Comparison of ENCODE assay signal across 12 mouse cellular contexts in the genomic region with DNA sequence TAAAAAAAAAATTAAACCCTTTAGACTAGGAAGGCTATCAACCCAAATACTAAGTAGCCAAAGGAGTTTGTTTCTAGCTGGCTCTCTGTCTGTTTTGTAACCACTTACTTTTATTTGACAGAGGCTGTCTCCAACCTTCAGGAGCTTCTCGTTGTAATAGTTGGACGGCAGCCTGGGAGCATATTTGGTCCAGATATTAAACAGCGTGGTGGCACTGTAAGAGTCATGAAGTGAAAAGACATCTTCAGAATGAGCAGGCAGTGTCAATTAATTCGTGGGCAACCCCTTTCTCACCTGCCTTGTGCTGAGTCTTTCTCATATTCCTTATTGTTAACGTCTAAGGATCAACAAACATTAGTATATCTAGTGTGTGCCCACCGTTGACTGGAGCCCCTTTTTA. TPM values are rescaled to one million over a fixed set of nuclear protein-coding genes. Genes with fewer than 3 reads are reported as not detected.
DNase-seq lines count a peak whose midpoint lies in the region; ATAC-seq and TF ChIP-seq lines count a peak whose summit lies in the region.
"Had no signal": no experiment of that assay in that cellular context is flagged by ENCODE, and none has a peak within 500 bp of the region (broad histone marks: within the 10 kb centered on the region; RNA-seq: fewer than 3 reads in every experiment).

No protein-coding gene starts in this region.

- TF ChIP-seq POLR2A in small intestine, adult 2 months (IDR thresholded peaks at IDR 0.05; ENCODE audit: low read depth, low read length) = no peak

- no peak overlapping the region for H3K4me2 ChIP-seq in heart, embryonic 15.5 days
- H3K4me2 ChIP-seq in lung, postnatal 0 days (replicated peaks; ENCODE audit: low read depth, low read length) = no peak overlapping the region
- H3K4me2 ChIP-seq: embryonic facial prominence, embryonic 13.5 days had no signal

- TF ChIP-seq EP300 in lung, postnatal 0 days (IDR thresholded peaks at IDR 0.05) = no peak

- peaks cover 7% of the 10 kb centered on the region for H3K4me1 ChIP-seq in heart, embryonic 15.5 days (replicated peaks)
- H3K4me1 ChIP-seq in lung, postnatal 0 days (ENCODE audit: insufficient read depth, low read depth, low read length) = no peaks in the 10 kb centered on the region; the same call in 1 of the 2 replicates
- H3K4me1 ChIP-seq in small intestine, adult 2 months (ENCODE audit: control insufficient read depth, insufficient read depth, insufficient read length, low read length) = peaks cover 5% of the 10 kb centered on the region; the same call in 1 of the 2 replicates
- H3K4me1 ChIP-seq: embryonic facial prominence, embryonic 13.5 days had no signal

- 60% methylated on average over 6 of the region's 6 CpGs for WGBS in heart, embryonic 15.5 days
- 42% methylated on average over 6 of the region's 6 CpGs for WGBS in lung, postnatal 0 days
- 60% methylated on average over 6 of the region's 6 CpGs for WGBS in small intestine, adult 2 months

- DNase-seq in heart, adult 9 months (ENCODE audit: low spot score in 2 of 2) = no peak
- DNase-seq in lung, postnatal 0 days (ENCODE audit: low spot score) = no peak
- no peak for DNase-seq in lung, adult 18-20 months
- DNase-seq in ovary, postnatal 14 days (ENCODE audit: low spot score) = no peak
- DNase-seq: cerebellum, adult 2 months; layer of hippocampus, adult 9-11 months; left cerebral cortex, postnatal 4 days had no signal

- no peaks in the 10 kb centered on the region for H3K27me3 ChIP-seq in heart, embryonic 15.5 days
- no peaks in the 10 kb centered on the region for H3K27me3 ChIP-seq in lung, postnatal 0 days (replicated peaks; ENCODE audit: insufficient read depth, low read length)
- no peaks in the 10 kb centered on the region for H3K27me3 ChIP-seq in small intestine, adult 2 months (ENCODE audit: control insufficient read depth, insufficient read depth, low read length)
- H3K27me3 ChIP-seq: embryonic facial prominence, embryonic 13.5 days had no signal

- peak overlapping the region; percentile 59 for H3K27ac ChIP-seq in heart, embryonic 15.5 days
- peak overlapping the region; percentile 76 for H3K27ac ChIP-seq in lung, postnatal 0 days (ENCODE audit: low read length)
- peak overlapping the region; percentile 47; the same call in 1 of the 2 replicates for H3K27ac ChIP-seq in small intestine, adult 2 months (ENCODE audit: insufficient read depth, low read depth, low read length)

- H3K4me3 ChIP-seq in heart, embryonic 15.5 days = no peak overlapping the region
- no peak overlapping the region for H3K4me3 ChIP-seq in lung, postnatal 0 days (ENCODE audit: low read depth, low read length)
- H3K4me3 ChIP-seq in small intestine, adult 2 months (ENCODE audit: low read depth, low read length) = no peak overlapping the region
- H3K4me3 ChIP-seq: embryonic facial prominence, embryonic 13.5 days; myocyte had no signal

- H3K36me3 ChIP-seq in heart, embryonic 15.5 days = no peaks in the 10 kb centered on the region
- H3K36me3 ChIP-seq in lung, postnatal 0 days (ENCODE audit: insufficient read depth, low read length) = no peaks in the 10 kb centered on the region
- no peaks in the 10 kb centered on the region for H3K36me3 ChIP-seq in small intestine, adult 2 months (ENCODE audit: control insufficient read depth, insufficient read depth, low read length)
- H3K36me3 ChIP-seq: embryonic facial prominence, embryonic 13.5 days had no signal

- TF ChIP-seq CTCF in lung, postnatal 0 days (IDR thresholded peaks at IDR 0.05) = no peak
- no peak for TF ChIP-seq CTCF in small intestine, adult 2 months (IDR thresholded peaks at IDR 0.05; ENCODE audit: extremely low read depth, insufficient read length, insufficient replicate concordance, low read depth, low read length)

- no peaks in the 10 kb centered on the region for H3K9me3 ChIP-seq in heart, embryonic 15.5 days (replicated peaks)
- H3K9me3 ChIP-seq in lung, postnatal 0 days (ENCODE audit: low read length) = no peaks in the 10 kb centered on the region
- H3K9me3 ChIP-seq: embryonic facial prominence, embryonic 13.5 days had no signal

- no peak overlapping the region for H3K9ac ChIP-seq in heart, embryonic 15.5 days
- no peak overlapping the region for H3K9ac ChIP-seq in lung, postnatal 0 days (replicated peaks; ENCODE audit: low read depth)
- H3K9ac ChIP-seq: embryonic facial prominence, embryonic 13.5 days had no signal

- no peak for ATAC-seq in heart, embryonic 15.5 days (replicated peaks; ENCODE audit: insufficient number of reproducible peaks, insufficient read depth, low FRiP score, low read depth)
- no peak for ATAC-seq in lung, postnatal 0 days
- ATAC-seq in erythroblast, adult 5-6 weeks (replicated peaks; ENCODE audit: low FRiP score, poor library complexity, severe bottlenecking) = peak; percentile 31

RNA-seq across cellular contexts. Expression of a gene that starts 11.7 kb away (rescaled TPM):
- 0.19 and 0.52 TPM in 2 replicates for polyA plus RNA-seq in heart, embryonic 15.5 days (2015; fragmentation: Nextera tagmentation; extraction: Ambion mirVana)
- polyA plus RNA-seq in lung, postnatal 0 days (2015; fragmentation: Nextera tagmentation; extraction: Ambion mirVana) = 5.4 and 6.2 TPM in 2 replicates
- 0.42 TPM in 1 of 2 replicates, not detected in the other for total RNA-seq in erythroblast, adult 5-6 weeks (2015; ENCODE audit: low replicate concordance)
- total RNA-seq in erythroblast, adult 5-6 weeks (2017; ENCODE audit: low replicate concordance) = 1.2 and 4.2 TPM in 2 replicates
- 0.13 TPM in 1 of 2 replicates, not detected in the other for polyA plus RNA-seq in small intestine, adult 2 months (2012; rRNA removed)
